Mouse (Mus musculus) ES-E14 (cell line): ENCODE results near the gene Prl2b1.

Experiments used
- CHD2 ChIP-seq: IDR thresholded peaks from 2 replicates; pipeline ENCODE4 v1.6.1; 2014; ENCODE audit warnings: mild to moderate bottlenecking, low read depth, low read length, inconsistent platforms
- HCFC1 ChIP-seq: IDR thresholded peaks from 2 replicates; pipeline ENCODE4 v1.6.1; 2012; ENCODE audit warnings: low read length, inconsistent platforms, borderline replicate concordance; ENCODE audit not compliant: insufficient read depth
- MAFK ChIP-seq: IDR thresholded peaks from 2 replicates; pipeline ENCODE4 v1.6.1; 2014; ENCODE audit warnings: mild to moderate bottlenecking, low read depth, low read length, inconsistent platforms; ENCODE audit not compliant: insufficient read depth

- TF ChIP-seq MAFK (no peak), HCFC1 (no peak), CHD2 (no peak)
Observed at GRCm38 (mm10) chr13:27390746-27391145, at the start of gene Prl2b1.
